Mouse (Mus musculus): ENCODE data around the gene Pitpnm2. TPM values are rescaled to one million over a fixed set of nuclear protein-coding genes. Genes with fewer than 3 reads are reported as not detected.

Gene Pitpnm2
- polyA plus RNA-seq, 1 experiment, result 19.6 TPM

GRCm38 (mm10) chr5:124152734-124153133 lies 96.8 kb downstream of the Pitpnm2 start:
- 66% methylated on average over 4 of the region's 4 CpGs for WGBS
- no peaks in the 10 kb centered on the region for H3K4me1 ChIP-seq (ENCODE audit: control insufficient read depth, insufficient read depth, insufficient read length, low read length)
- TF ChIP-seq CTCF (IDR thresholded peaks at IDR 0.05; ENCODE audit: extremely low read depth, insufficient read length, insufficient replicate concordance, low read depth, low read length), result no peak
- no peak for TF ChIP-seq POLR2A (IDR thresholded peaks at IDR 0.05; ENCODE audit: low read depth, low read length)

GRCm38 (mm10) chr5:124150895-124151294 lies 98.7 kb downstream of the Pitpnm2 start:
- 90% methylated on average over 7 of the region's 7 CpGs for WGBS
- Histone ChIP-seq H3K27ac (ENCODE audit: insufficient read depth, low read depth, low read length) (no peak overlapping the region), H3K4me1 (ENCODE audit: control insufficient read depth, insufficient read depth, insufficient read length, low read length) (no peaks in the 10 kb centered on the region), H3K27me3 (ENCODE audit: control insufficient read depth, insufficient read depth, low read length) (no peaks in the 10 kb centered on the region), H3K36me3 (ENCODE audit: control insufficient read depth, insufficient read depth, low read length) (no peaks in the 10 kb centered on the region), H3K4me3 (ENCODE audit: low read depth, low read length) (no peak overlapping the region)
- TF ChIP-seq CTCF (IDR thresholded peaks at IDR 0.05; ENCODE audit: extremely low read depth, insufficient read length, insufficient replicate concordance, low read depth, low read length) (no peak), POLR2A (IDR thresholded peaks at IDR 0.05; ENCODE audit: low read depth, low read length) (no peak)

More at GRCm38 (mm10) chr5:124152734-124153133, 96.8 kb downstream of the Pitpnm2 start:
- no peak overlapping the region for H3K4me3 ChIP-seq (ENCODE audit: low read depth, low read length)
- H3K27me3 ChIP-seq (ENCODE audit: control insufficient read depth, insufficient read depth, low read length), result no peaks in the 10 kb centered on the region
- H3K36me3 ChIP-seq (ENCODE audit: control insufficient read depth, insufficient read depth, low read length), result no peaks in the 10 kb centered on the region
- no peak overlapping the region for H3K27ac ChIP-seq (ENCODE audit: insufficient read depth, low read depth, low read length)

GRCm38 (mm10) chr5:124149028-124149427 lies 100.5 kb downstream of the Pitpnm2 start:
- H3K27ac ChIP-seq (ENCODE audit: insufficient read depth, low read depth, low read length), result no peak overlapping the region
- H3K36me3 ChIP-seq (ENCODE audit: control insufficient read depth, insufficient read depth, low read length), result no peaks in the 10 kb centered on the region
- H3K4me1 ChIP-seq (ENCODE audit: control insufficient read depth, insufficient read depth, insufficient read length, low read length), result no peaks in the 10 kb centered on the region
- TF ChIP-seq POLR2A (IDR thresholded peaks at IDR 0.05; ENCODE audit: low read depth, low read length) (no peak), CTCF (IDR thresholded peaks at IDR 0.05; ENCODE audit: extremely low read depth, insufficient read length, insufficient replicate concordance, low read depth, low read length) (no peak)
- no peak overlapping the region for H3K4me3 ChIP-seq (ENCODE audit: low read depth, low read length)
- WGBS, result 46% methylated on average over 5 of the region's 5 CpGs
- H3K27me3 ChIP-seq (ENCODE audit: control insufficient read depth, insufficient read depth, low read length), result no peaks in the 10 kb centered on the region

- Histone ChIP-seq H3K27ac (ENCODE audit: insufficient read depth, low read depth, low read length) (no peak overlapping the region), H3K27me3 (ENCODE audit: control insufficient read depth, insufficient read depth, low read length) (no peaks in the 10 kb centered on the region), H3K4me1 (ENCODE audit: control insufficient read depth, insufficient read depth, insufficient read length, low read length) (no peaks in the 10 kb centered on the region), H3K36me3 (ENCODE audit: control insufficient read depth, insufficient read depth, low read length) (no peaks in the 10 kb centered on the region), H3K4me3 (ENCODE audit: low read depth, low read length) (no peak overlapping the region)
- WGBS, result 56% methylated on average over 7 of the region's 7 CpGs
- no peak for TF ChIP-seq POLR2A (IDR thresholded peaks at IDR 0.05; ENCODE audit: low read depth, low read length)
- no peak for TF ChIP-seq CTCF (IDR thresholded peaks at IDR 0.05; ENCODE audit: extremely low read depth, insufficient read length, insufficient replicate concordance, low read depth, low read length)
Measured at GRCm38 (mm10) chr5:124138066-124138465, 111.5 kb downstream of the Pitpnm2 start.

GRCm38 (mm10) chr5:124134261-124134660 lies 115.3 kb downstream of the Pitpnm2 start:
- no peak overlapping the region for H3K4me3 ChIP-seq (ENCODE audit: low read depth, low read length)
- no peaks in the 10 kb centered on the region for H3K36me3 ChIP-seq (ENCODE audit: control insufficient read depth, insufficient read depth, low read length)
- H3K4me1 ChIP-seq (ENCODE audit: control insufficient read depth, insufficient read depth, insufficient read length, low read length), result no peaks in the 10 kb centered on the region
- WGBS, result 89% methylated on average over 5 of the region's 5 CpGs
- H3K27ac ChIP-seq (ENCODE audit: insufficient read depth, low read depth, low read length), result no peak overlapping the region
- no peaks in the 10 kb centered on the region for H3K27me3 ChIP-seq (ENCODE audit: control insufficient read depth, insufficient read depth, low read length)
- TF ChIP-seq CTCF (IDR thresholded peaks at IDR 0.05; ENCODE audit: extremely low read depth, insufficient read length, insufficient replicate concordance, low read depth, low read length) (no peak), POLR2A (IDR thresholded peaks at IDR 0.05; ENCODE audit: low read depth, low read length) (no peak)

GRCm38 (mm10) chr5:124125093-124125492 lies 124.5 kb downstream of the Pitpnm2 start:
- Histone ChIP-seq H3K4me1 (ENCODE audit: control insufficient read depth, insufficient read depth, insufficient read length, low read length) (no peaks in the 10 kb centered on the region), H3K27ac (ENCODE audit: insufficient read depth, low read depth, low read length) (no peak overlapping the region), H3K27me3 (ENCODE audit: control insufficient read depth, insufficient read depth, low read length) (no peaks in the 10 kb centered on the region), H3K4me3 (ENCODE audit: low read depth, low read length) (no peak overlapping the region), H3K36me3 (ENCODE audit: control insufficient read depth, insufficient read depth, low read length) (no peaks in the 10 kb centered on the region; the same call in 1 of the 2 replicates)
- no peak for TF ChIP-seq POLR2A (IDR thresholded peaks at IDR 0.05; ENCODE audit: low read depth, low read length)
- TF ChIP-seq CTCF (IDR thresholded peaks at IDR 0.05; ENCODE audit: extremely low read depth, insufficient read length, insufficient replicate concordance, low read depth, low read length), result no peak
- WGBS, result 87% methylated on average over 11 of the region's 11 CpGs

- WGBS, result 93% methylated on average over 18 of the region's 18 CpGs
Measured at GRCm38 (mm10) chr5:124122357-124122756, 127.2 kb downstream of the Pitpnm2 start.

More at GRCm38 (mm10) chr5:124122357-124122756, 127.2 kb downstream of the Pitpnm2 start:
- TF ChIP-seq POLR2A (IDR thresholded peaks at IDR 0.05; ENCODE audit: low read depth, low read length) (no peak), CTCF (IDR thresholded peaks at IDR 0.05; ENCODE audit: extremely low read depth, insufficient read length, insufficient replicate concordance, low read depth, low read length) (no peak)
- Histone ChIP-seq H3K27me3 (ENCODE audit: control insufficient read depth, insufficient read depth, low read length) (no peaks in the 10 kb centered on the region), H3K27ac (ENCODE audit: insufficient read depth, low read depth, low read length) (no peak overlapping the region), H3K4me1 (ENCODE audit: control insufficient read depth, insufficient read depth, insufficient read length, low read length) (no peaks in the 10 kb centered on the region), H3K4me3 (ENCODE audit: low read depth, low read length) (no peak overlapping the region), H3K36me3 (ENCODE audit: control insufficient read depth, insufficient read depth, low read length) (peaks cover 9% of the 10 kb centered on the region; the same call in 1 of the 2 replicates)
